Mouse (Mus musculus): ENCODE results near the gene Zswim8. TPM values are rescaled to one million over a fixed set of nuclear protein-coding genes. Genes with fewer than 3 reads are reported as not detected.
A peak's percentile ranks its signal among the peaks of the same experiment; 100 is the strongest.

Zswim8 gene
- polyA plus RNA-seq (2014; fragmentation: Nextera tagmentation; extraction: Ambion mirVana) = 49.2 and 52.8 TPM in 2 replicates

DNA sequence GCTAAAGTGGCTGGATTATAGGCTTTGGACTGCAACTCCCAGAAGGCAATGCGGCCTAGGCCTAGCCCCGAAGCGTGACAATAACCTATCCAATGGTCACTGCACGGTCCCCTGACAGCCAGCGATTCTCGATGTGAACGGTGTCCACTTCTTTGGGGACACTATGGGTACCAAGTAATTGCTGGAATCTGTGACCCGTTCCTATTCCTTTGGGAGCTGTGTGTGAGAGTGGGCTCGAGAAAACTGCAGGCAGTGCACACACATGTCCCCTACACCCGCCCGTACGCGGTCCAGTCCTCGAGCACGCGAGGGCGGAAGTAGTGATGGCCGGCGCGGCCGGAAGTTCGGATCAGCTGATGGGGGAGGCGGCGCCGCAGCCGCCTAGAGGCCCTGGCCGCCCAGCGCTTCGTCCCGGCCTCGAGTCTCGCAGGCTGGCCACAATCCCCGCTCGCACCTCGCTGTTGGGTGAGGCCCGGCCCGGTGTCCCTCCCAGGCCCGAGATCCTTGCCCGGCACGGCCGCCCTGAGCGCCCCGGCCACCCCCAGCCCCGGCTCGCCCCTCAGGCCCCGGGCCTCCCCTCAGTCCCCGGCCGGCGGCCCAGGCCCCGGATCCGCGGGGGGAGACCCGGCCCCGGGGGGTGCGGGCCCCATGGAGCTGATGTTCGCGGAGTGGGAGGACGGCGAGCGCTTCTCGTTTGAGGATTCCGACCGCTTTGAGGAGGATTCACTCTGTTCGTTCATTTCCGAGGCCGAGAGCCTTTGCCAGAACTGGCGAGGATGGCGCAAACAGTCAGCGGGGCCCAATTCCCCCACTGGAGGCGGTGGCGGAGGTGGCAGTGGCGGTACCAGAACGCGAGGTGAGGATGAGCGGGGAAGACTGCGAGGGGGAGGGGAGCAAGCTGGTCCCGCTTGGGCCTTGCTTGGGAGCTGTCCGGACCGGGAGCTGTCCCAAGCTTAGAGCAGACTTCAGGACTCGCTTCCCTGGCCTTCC, at the start of gene Zswim8:
Zswim8 (plus strand) TSS at position 352 of the 990 bp plus-strand sequence.
- H3K9ac ChIP-seq (replicated peaks; ENCODE audit: low read depth, low read length) = peak within 1 kb of the TSS; percentile 97
- H3K27me3 ChIP-seq (ENCODE audit: control insufficient read depth, insufficient read depth, low read length) = peaks cover 3% of the 10 kb centered on the region; the same call in 1 of the 2 replicates
- no peaks in the 10 kb centered on the region for H3K9me3 ChIP-seq (ENCODE audit: control insufficient read depth, low read length)
- H3K36me3 ChIP-seq (ENCODE audit: control insufficient read depth, insufficient read depth, low read length) = peaks cover 20% of the 10 kb centered on the region
- peak within 1 kb of the TSS; percentile 99 for H3K4me3 ChIP-seq (ENCODE audit: low read depth, low read length)
- ATAC-seq (ENCODE audit: low read depth) = peak; percentile 95
- WGBS = under 1% methylated on average over 72 of the region's 80 CpGs
- peak within 1 kb of the TSS; percentile 74 for H3K4me2 ChIP-seq (ENCODE audit: low read depth, low read length)
- H3K4me1 ChIP-seq (ENCODE audit: control insufficient read depth, insufficient read depth, low read length) = peaks cover 17% of the 10 kb centered on the region
- H3K27ac ChIP-seq (ENCODE audit: low read depth, low read length) = peak within 1 kb of the TSS; percentile 88

GRCm38 (mm10) chr14:20658326-20658725, 49.0 kb upstream of the Zswim8 start:
- no peak overlapping the region for H3K27ac ChIP-seq (ENCODE audit: low read depth, low read length)
- no peak overlapping the region for H3K4me3 ChIP-seq (ENCODE audit: low read depth, low read length)
- no peaks in the 10 kb centered on the region for H3K36me3 ChIP-seq (ENCODE audit: control insufficient read depth, insufficient read depth, low read length)
- no peak overlapping the region for H3K9ac ChIP-seq (replicated peaks; ENCODE audit: low read depth, low read length)
- H3K4me1 ChIP-seq (ENCODE audit: control insufficient read depth, insufficient read depth, low read length) = peaks cover 8% of the 10 kb centered on the region; the same call in 1 of the 2 replicates
- H3K9me3 ChIP-seq (ENCODE audit: control insufficient read depth, low read length) = no peaks in the 10 kb centered on the region
- ATAC-seq (ENCODE audit: low read depth) = no peak
- H3K27me3 ChIP-seq (ENCODE audit: control insufficient read depth, insufficient read depth, low read length) = no peaks in the 10 kb centered on the region
- no peak overlapping the region for H3K4me2 ChIP-seq (ENCODE audit: low read depth, low read length)

DNA sequence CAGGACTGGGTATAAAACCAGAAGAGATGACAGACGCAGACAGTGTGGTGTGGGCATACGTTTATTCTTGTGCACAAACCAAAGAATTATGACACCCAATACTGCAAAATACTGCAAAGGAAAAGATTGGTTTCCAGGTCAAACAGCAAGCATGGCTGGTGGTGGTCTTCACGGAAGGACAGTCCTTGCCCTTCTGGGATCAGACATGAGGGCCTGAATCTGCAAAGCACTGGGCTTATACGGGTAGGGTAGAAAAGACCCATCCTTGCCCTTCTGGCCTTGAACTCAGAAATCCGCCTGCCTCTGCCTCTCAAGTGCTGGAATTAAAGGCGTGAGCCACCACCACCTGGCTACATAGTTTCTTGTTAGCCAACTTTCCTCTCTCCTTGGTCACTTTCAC, 48.5 kb upstream of the Zswim8 start:
- Histone ChIP-seq H3K9ac (replicated peaks; ENCODE audit: low read depth, low read length) (no peak overlapping the region), H3K27me3 (ENCODE audit: control insufficient read depth, insufficient read depth, low read length) (no peaks in the 10 kb centered on the region), H3K4me3 (ENCODE audit: low read depth, low read length) (no peak overlapping the region), H3K9me3 (ENCODE audit: control insufficient read depth, low read length) (no peaks in the 10 kb centered on the region), H3K36me3 (ENCODE audit: control insufficient read depth, insufficient read depth, low read length) (no peaks in the 10 kb centered on the region), H3K27ac (ENCODE audit: low read depth, low read length) (no peak overlapping the region), H3K4me1 (ENCODE audit: control insufficient read depth, insufficient read depth, low read length) (peaks cover 8% of the 10 kb centered on the region; the same call in 1 of the 2 replicates), H3K4me2 (ENCODE audit: low read depth, low read length) (no peak overlapping the region)
- WGBS = 92% methylated on average over 6 of the region's 6 CpGs
- ATAC-seq (ENCODE audit: low read depth) = no peak

DNA sequence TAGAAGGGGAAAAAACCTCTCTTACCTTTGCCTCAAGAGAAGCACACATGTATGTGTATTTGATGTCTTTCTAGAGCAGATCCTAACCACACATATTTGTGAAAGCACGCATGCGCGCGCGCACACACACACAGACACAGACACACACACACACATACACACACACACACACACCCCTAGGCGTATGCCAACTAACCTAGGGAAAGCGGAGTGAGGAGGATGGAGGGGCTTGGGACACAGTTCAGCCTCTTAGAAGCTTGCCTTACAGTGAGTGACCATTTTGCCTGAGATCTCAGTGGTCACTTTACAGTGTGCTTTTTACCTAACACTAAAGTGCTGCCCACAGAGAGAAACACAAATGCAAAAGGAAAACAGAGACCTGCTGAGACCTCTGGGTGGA, 47.7 kb upstream of the Zswim8 start:
- H3K4me2 ChIP-seq (ENCODE audit: low read depth, low read length) = no peak overlapping the region
- H3K27me3 ChIP-seq (ENCODE audit: control insufficient read depth, insufficient read depth, low read length) = no peaks in the 10 kb centered on the region
- H3K9ac ChIP-seq (replicated peaks; ENCODE audit: low read depth, low read length) = no peak overlapping the region
- no peak overlapping the region for H3K4me3 ChIP-seq (ENCODE audit: low read depth, low read length)
- ATAC-seq (ENCODE audit: low read depth) = no peak
- WGBS = 95% methylated on average over 7 of the region's 7 CpGs
- H3K36me3 ChIP-seq (ENCODE audit: control insufficient read depth, insufficient read depth, low read length) = no peaks in the 10 kb centered on the region
- H3K4me1 ChIP-seq (ENCODE audit: control insufficient read depth, insufficient read depth, low read length) = peaks cover 8% of the 10 kb centered on the region; the same call in 1 of the 2 replicates
- H3K9me3 ChIP-seq (ENCODE audit: control insufficient read depth, low read length) = no peaks in the 10 kb centered on the region
- no peak overlapping the region for H3K27ac ChIP-seq (ENCODE audit: low read depth, low read length)

- Histone ChIP-seq H3K9me3 (ENCODE audit: control insufficient read depth, low read length) (no peaks in the 10 kb centered on the region), H3K36me3 (ENCODE audit: control insufficient read depth, insufficient read depth, low read length) (no peaks in the 10 kb centered on the region), H3K4me1 (ENCODE audit: control insufficient read depth, insufficient read depth, low read length) (peaks cover 8% of the 10 kb centered on the region; the same call in 1 of the 2 replicates), H3K27ac (ENCODE audit: low read depth, low read length) (peak overlapping the region; percentile 78), H3K9ac (replicated peaks; ENCODE audit: low read depth, low read length) (peak overlapping the region; percentile 74), H3K27me3 (ENCODE audit: control insufficient read depth, insufficient read depth, low read length) (0 out of 2 replicates have a peak, but pooled peaks cover 2% of the 10 kb centered on the region), H3K4me3 (ENCODE audit: low read depth, low read length) (peak overlapping the region; percentile 56), H3K4me2 (ENCODE audit: low read depth, low read length) (peak overlapping the region; percentile 80)
- ATAC-seq (ENCODE audit: low read depth) = peak; percentile 84
- 1% methylated on average over 52 of the region's 52 CpGs for WGBS
Measured at GRCm38 (mm10) chr14:20660827-20661660, 46.3 kb upstream of the Zswim8 start.

DNA sequence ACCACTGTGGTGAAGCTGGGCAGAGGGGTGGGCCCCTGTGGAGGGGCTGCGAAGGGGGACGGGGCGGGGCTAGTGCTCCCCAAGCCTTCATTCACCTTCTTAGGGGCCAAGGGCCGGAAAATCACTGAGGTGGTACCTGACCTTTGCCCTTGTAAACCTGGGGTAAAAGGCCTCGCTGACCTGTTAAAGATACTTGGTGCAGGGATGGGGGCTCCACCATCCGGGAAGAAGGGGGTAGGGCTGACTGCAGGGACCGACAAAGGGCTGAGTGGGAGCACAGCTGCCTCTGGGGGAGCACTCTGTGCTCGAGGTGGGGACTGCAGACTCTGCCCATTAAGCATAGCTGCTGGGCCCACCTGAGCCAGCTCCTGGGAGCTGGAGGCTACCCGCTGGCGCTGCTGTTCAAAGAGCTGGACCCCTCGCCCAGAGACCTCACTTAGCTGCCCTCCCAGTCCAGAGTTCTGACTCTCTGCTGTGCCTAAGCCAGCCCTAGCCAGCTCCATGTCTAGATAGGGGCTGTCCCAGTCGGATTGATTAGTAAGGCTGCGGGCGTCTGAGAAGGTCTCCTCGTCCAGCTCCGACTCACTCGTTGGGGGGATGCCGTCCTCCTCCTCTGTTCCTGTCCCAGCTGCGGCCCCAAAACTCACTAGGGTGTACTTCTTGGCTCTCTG, 45.6 kb upstream of the Zswim8 start:
- ATAC-seq (ENCODE audit: low read depth) = peak; percentile 52
- peak overlapping the region; percentile 78 for H3K27ac ChIP-seq (ENCODE audit: low read depth, low read length)
- H3K4me1 ChIP-seq (ENCODE audit: control insufficient read depth, insufficient read depth, low read length) = peaks cover 8% of the 10 kb centered on the region; the same call in 1 of the 2 replicates
- no peaks in the 10 kb centered on the region for H3K9me3 ChIP-seq (ENCODE audit: control insufficient read depth, low read length)
- 9% methylated on average over 19 of the region's 19 CpGs for WGBS
- H3K4me2 ChIP-seq (ENCODE audit: low read depth, low read length) = peak overlapping the region; percentile 80
- peak overlapping the region; percentile 56 for H3K4me3 ChIP-seq (ENCODE audit: low read depth, low read length)
- H3K36me3 ChIP-seq (ENCODE audit: control insufficient read depth, insufficient read depth, low read length) = no peaks in the 10 kb centered on the region
- H3K9ac ChIP-seq (replicated peaks; ENCODE audit: low read depth, low read length) = peak overlapping the region; percentile 74
- 0 out of 2 replicates have a peak, but pooled peaks cover 2% of the 10 kb centered on the region for H3K27me3 ChIP-seq (ENCODE audit: control insufficient read depth, insufficient read depth, low read length)

GRCm38 (mm10) chr14:20662740-20663139, 44.6 kb upstream of the Zswim8 start:
- Histone ChIP-seq H3K27ac (ENCODE audit: low read depth, low read length) (no peak overlapping the region), H3K4me1 (ENCODE audit: control insufficient read depth, insufficient read depth, low read length) (peaks cover 8% of the 10 kb centered on the region; the same call in 1 of the 2 replicates), H3K4me2 (ENCODE audit: low read depth, low read length) (no peak overlapping the region), H3K9ac (replicated peaks; ENCODE audit: low read depth, low read length) (no peak overlapping the region), H3K36me3 (ENCODE audit: control insufficient read depth, insufficient read depth, low read length) (no peaks in the 10 kb centered on the region), H3K9me3 (ENCODE audit: control insufficient read depth, low read length) (no peaks in the 10 kb centered on the region), H3K27me3 (ENCODE audit: control insufficient read depth, insufficient read depth, low read length) (0 out of 2 replicates have a peak, but pooled peaks cover 2% of the 10 kb centered on the region), H3K4me3 (ENCODE audit: low read depth, low read length) (no peak overlapping the region)
- 96% methylated on average over 3 of the region's 3 CpGs for WGBS
- ATAC-seq (ENCODE audit: low read depth) = no peak

DNA sequence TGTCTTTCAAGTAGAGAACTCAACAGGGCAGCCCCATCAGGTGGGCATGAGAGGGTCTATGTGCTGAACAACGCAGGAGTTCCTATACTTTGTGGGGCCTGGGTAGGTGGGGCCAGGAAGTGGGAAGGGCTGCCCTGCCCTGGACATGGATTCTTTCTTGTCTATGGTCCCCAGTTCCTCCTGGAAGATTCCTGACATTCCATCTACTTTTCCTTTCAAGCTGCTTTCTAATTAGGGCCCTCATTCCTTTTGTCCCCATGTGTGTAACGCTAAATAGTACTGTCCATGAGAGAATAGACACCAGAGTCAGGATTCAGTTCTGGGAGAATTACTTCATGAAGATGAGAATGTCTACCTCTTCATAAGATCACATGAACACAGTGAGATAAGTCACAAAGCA, 43.8 kb upstream of the Zswim8 start:
- Histone ChIP-seq H3K27ac (ENCODE audit: low read depth, low read length) (no peak overlapping the region), H3K4me2 (ENCODE audit: low read depth, low read length) (no peak overlapping the region), H3K27me3 (ENCODE audit: control insufficient read depth, insufficient read depth, low read length) (0 out of 2 replicates have a peak, but pooled peaks cover 2% of the 10 kb centered on the region), H3K36me3 (ENCODE audit: control insufficient read depth, insufficient read depth, low read length) (no peaks in the 10 kb centered on the region), H3K9ac (replicated peaks; ENCODE audit: low read depth, low read length) (no peak overlapping the region), H3K4me1 (ENCODE audit: control insufficient read depth, insufficient read depth, low read length) (peaks cover 8% of the 10 kb centered on the region; the same call in 1 of the 2 replicates), H3K9me3 (ENCODE audit: control insufficient read depth, low read length) (no peaks in the 10 kb centered on the region), H3K4me3 (ENCODE audit: low read depth, low read length) (no peak overlapping the region)
- ATAC-seq (ENCODE audit: low read depth) = no peak
- 80% methylated on average over 2 of the region's 2 CpGs for WGBS

Measured in neural tube, embryonic 14.5 days (tissue).